Mouse (Mus musculus) embryo, embryonic 11.5 days (tissue): ENCODE data around the gene Lrfn1.

Experiments used
- DNase-seq: peaks from one replicate; pipeline ENCODE4 v3.0.0-alpha.2; 2012; ENCODE audit warnings: low read depth, low spot score

Lrfn1 gene

GRCm38 (mm10) chr7:28511441-28511840 is 59.7 kb downstream of the Lrfn1 start:
- no peak for DNase-seq
